Mouse (Mus musculus) retina, postnatal 7 days (tissue): ENCODE results near the gene Dclk2.

Source experiments
- DNase-seq: peaks from one replicate; pipeline ENCODE4 v3.0.0-alpha.2; 2012; ENCODE audit warnings: low read depth, low spot score

The Dclk2 gene

GRCm38 (mm10) chr3:86797871-86798460 is 122.7 kb downstream of the Dclk2 start:
- no peak for DNase-seq

- no peak for DNase-seq
Measured at GRCm38 (mm10) chr3:86796716-86797115, 123.9 kb downstream of the Dclk2 start.

- DNase-seq, result no peak
Measured at GRCm38 (mm10) chr3:86793720-86794191, 126.9 kb downstream of the Dclk2 start.

GRCm38 (mm10) chr3:86793264-86793663 is 127.4 kb downstream of the Dclk2 start:
- no peak for DNase-seq

- DNase-seq, result no peak
Measured at GRCm38 (mm10) chr3:86789752-86790151, 130.9 kb downstream of the Dclk2 start.

GRCm38 (mm10) chr3:86788711-86789110 is 131.9 kb downstream of the Dclk2 start:
- peak; percentile 65 for DNase-seq

- no peak for DNase-seq
Measured at GRCm38 (mm10) chr3:86787423-86788123, 133.1 kb downstream of the Dclk2 start.

GRCm38 (mm10) chr3:86786845-86787351 is 133.8 kb downstream of the Dclk2 start:
- peak; percentile 20 for DNase-seq

GRCm38 (mm10) chr3:86786280-86786679 is 134.4 kb downstream of the Dclk2 start:
- DNase-seq, result no peak

GRCm38 (mm10) chr3:86784930-86785329 is 135.7 kb downstream of the Dclk2 start:
- no peak for DNase-seq

GRCm38 (mm10) chr3:86784051-86784450 is 136.6 kb downstream of the Dclk2 start:
- no peak for DNase-seq

GRCm38 (mm10) chr3:86779704-86780103 is 140.9 kb downstream of the Dclk2 start:
- DNase-seq, result no peak

GRCm38 (mm10) chr3:86775444-86775828 is 145.2 kb downstream of the Dclk2 start:
- no peak for DNase-seq

GRCm38 (mm10) chr3:86774566-86775443 is 145.8 kb downstream of the Dclk2 start:
- DNase-seq, result no peak

GRCm38 (mm10) chr3:86768969-86769368 is 151.7 kb downstream of the Dclk2 start:
- DNase-seq, result no peak

- no peak for DNase-seq
Measured at GRCm38 (mm10) chr3:86768553-86768952, 152.1 kb downstream of the Dclk2 start.

GRCm38 (mm10) chr3:86762456-86762855 is 158.2 kb downstream of the Dclk2 start:
- no peak for DNase-seq

GRCm38 (mm10) chr3:86762036-86762415 is 158.6 kb downstream of the Dclk2 start:
- no peak for DNase-seq

GRCm38 (mm10) chr3:86761095-86762035 is 159.3 kb downstream of the Dclk2 start:
- peak; percentile 70 for DNase-seq

GRCm38 (mm10) chr3:86760474-86760873 is 160.2 kb downstream of the Dclk2 start:
- no peak for DNase-seq

GRCm38 (mm10) chr3:86759834-86760233 is 160.8 kb downstream of the Dclk2 start:
- DNase-seq, result no peak
